Mouse (Mus musculus) testis, adult 2 months (tissue): ENCODE measurements around the gene Arap1.

Experiments used
- CTCF ChIP-seq: fragments of 200-500 bp; IDR thresholded peaks from 2 replicates; pipeline ENCODE4 v1.5.1; 2012; ENCODE audit warnings: low read depth, mild to moderate bottlenecking, inconsistent platforms, low read length, moderate library complexity; ENCODE audit not compliant: control insufficient read depth, insufficient read depth, insufficient replicate concordance
- POLR2A ChIP-seq: fragments of 200-500 bp; IDR thresholded peaks from 2 replicates; pipeline ENCODE4 v1.6.1; 2012; ENCODE audit warnings: low read depth, mild to moderate bottlenecking, inconsistent platforms, low read length, moderate library complexity; ENCODE audit not compliant: control insufficient read depth

- TF ChIP-seq POLR2A = no peak
- no peak for TF ChIP-seq CTCF
Measured at GRCm38 (mm10) chr7:101306841-101307240, 41.0 kb upstream of the Arap1 start.
